Mouse (Mus musculus): ENCODE measurements at regions not wholly inside any gene's neighbourhood (a gene's known extent, or its start where the extent isn't known, plus 50 kb on each side); places are given as distances from the start of the nearest gene placed in this dataset.
A peak's percentile ranks its signal among the peaks of the same experiment; 100 is the strongest.
"Not testable (repeated sequence)": the region's sequence is repeated elsewhere in the genome, so short reads cannot be mapped to it uniquely, and the experiment has no call there.

- CTCF ChIA-PET = no interaction called here
- no peak for TF ChIP-seq CTCF (IDR thresholded peaks at IDR 0.05)
- POLR2A ChIA-PET = no interaction called here
- no peak for ATAC-seq
- in situ Hi-C loops (cut with MboI; ENCODE audit: low pct_unique_long_range_greater_than_20kb) = no loop called here
- DNase-seq (ENCODE audit: low read depth, low spot score) = no peak
- no peaks in the 10 kb centered on the region for H3K27me3 ChIP-seq
These were observed 284.8 kb downstream of the Etnk1 start for GRCm38 (mm10) chr6:143451869-143452268.

GRCm38 (mm10) chr6:143454695-143455218, 287.7 kb downstream of the Etnk1 start:
- CTCF ChIA-PET = no interaction called here
- H3K27me3 ChIP-seq = peaks cover 16% of the 10 kb centered on the region
- DNase-seq (ENCODE audit: low read depth, low spot score) = no peak
- POLR2A ChIA-PET = no interaction called here
- in situ Hi-C loops (cut with MboI; ENCODE audit: low pct_unique_long_range_greater_than_20kb) = no loop called here
- no peak for ATAC-seq
- TF ChIP-seq CTCF (IDR thresholded peaks at IDR 0.05) = no peak

GRCm38 (mm10) chr6:143464907-143465537, 298.0 kb downstream of the Etnk1 start:
- in situ Hi-C loops (cut with MboI; ENCODE audit: low pct_unique_long_range_greater_than_20kb) = no loop called here
- no peak for TF ChIP-seq CTCF (IDR thresholded peaks at IDR 0.05)
- DNase-seq (ENCODE audit: low read depth, low spot score) = no peak
- POLR2A ChIA-PET = no interaction called here
- H3K27me3 ChIP-seq = no peaks in the 10 kb centered on the region
- ATAC-seq = no peak
- CTCF ChIA-PET = no interaction called here

DNA sequence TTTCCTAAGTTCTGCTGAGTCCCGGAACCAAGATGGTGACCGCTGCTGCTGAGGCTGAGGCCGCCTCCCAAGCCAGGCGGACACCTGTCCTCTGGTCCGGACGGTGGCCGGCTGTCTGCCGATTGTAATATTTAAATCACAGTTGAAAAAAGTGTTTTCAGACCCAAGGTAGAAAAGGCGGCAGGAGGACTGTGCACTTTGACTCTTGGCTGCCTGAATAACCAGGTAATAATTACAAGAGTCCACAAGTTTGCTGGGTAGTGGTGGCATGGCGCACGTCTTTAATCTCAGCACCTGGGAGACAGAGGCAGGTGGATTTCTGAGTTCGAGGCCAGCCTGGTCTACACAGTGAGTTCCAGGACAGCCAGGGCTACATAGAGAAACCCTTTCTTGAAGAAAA, 305.7 kb downstream of the Etnk1 start:
- POLR2A ChIA-PET; in situ Hi-C loops (cut with MboI; ENCODE audit: low pct_unique_long_range_greater_than_20kb); DNase-seq (ENCODE audit: low read depth, low spot score); H3K27me3 ChIP-seq; ATAC-seq: not testable (repeated sequence)
- CTCF ChIA-PET = interaction anchor here (1.0 kb wide), 1 partner anchor 99 kb away, joined by 3 read pairs; no protein-coding TSS in a partner anchor

DNA sequence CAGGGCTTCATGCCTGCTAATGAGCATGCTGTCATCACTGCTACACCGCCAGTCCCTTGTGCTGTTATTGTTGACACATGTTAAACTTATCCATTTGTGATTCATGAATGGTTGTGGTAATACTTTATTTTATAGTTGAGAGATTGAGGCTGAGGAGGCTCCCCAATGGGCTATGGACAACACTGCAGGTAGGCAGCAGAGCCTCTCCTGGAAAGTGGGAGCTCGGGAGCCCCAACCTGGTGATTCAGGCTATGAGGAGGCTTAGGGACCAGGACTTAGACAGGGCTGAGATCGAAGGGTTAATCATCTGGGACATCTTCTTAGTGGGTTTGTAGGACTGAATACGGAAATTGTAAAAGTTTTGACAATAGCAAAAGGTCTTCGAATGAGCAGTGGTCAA, 307.4 kb downstream of the Etnk1 start:
- no peak for DNase-seq (ENCODE audit: low read depth, low spot score)
- in situ Hi-C loops (cut with MboI; ENCODE audit: low pct_unique_long_range_greater_than_20kb) = no loop called here
- H3K27me3 ChIP-seq = no peaks in the 10 kb centered on the region
- ChIA-PET CTCF (no interaction called here), POLR2A (no interaction called here)
- ATAC-seq = no peak
- no peak for TF ChIP-seq CTCF (IDR thresholded peaks at IDR 0.05)

DNA sequence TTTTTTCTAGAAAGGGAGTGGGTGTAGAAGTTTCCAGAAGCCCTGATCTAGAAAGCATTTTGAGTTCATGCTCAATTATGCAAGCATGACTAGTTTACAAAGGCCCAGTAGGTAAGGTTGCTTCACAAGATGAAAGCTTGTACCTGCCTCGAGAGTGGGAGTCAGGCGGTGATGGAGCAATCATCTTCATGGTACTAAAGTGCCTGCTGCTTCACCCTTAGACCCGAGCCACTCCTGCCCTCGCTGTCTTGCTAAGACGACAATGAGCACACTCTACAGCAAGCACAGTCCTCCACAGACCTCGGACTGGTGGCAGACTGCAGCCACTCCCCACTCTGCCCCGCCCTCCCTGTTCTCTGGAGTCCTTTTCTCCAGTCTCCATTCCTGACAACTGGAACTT, 308.3 kb downstream of the Etnk1 start:
- ATAC-seq (no peak), DNase-seq (ENCODE audit: low read depth, low spot score) (no peak)
- ChIA-PET CTCF (no interaction called here), POLR2A (no interaction called here)
- in situ Hi-C loops (cut with MboI; ENCODE audit: low pct_unique_long_range_greater_than_20kb) = no loop called here
- no peaks in the 10 kb centered on the region for H3K27me3 ChIP-seq
- no peak for TF ChIP-seq CTCF (IDR thresholded peaks at IDR 0.05)

GRCm38 (mm10) chr6:143477396-143477795, 310.4 kb downstream of the Etnk1 start:
- ChIA-PET POLR2A (no interaction called here), CTCF (no interaction called here)
- no peak for DNase-seq (ENCODE audit: low read depth, low spot score)
- ATAC-seq = no peak
- no peak for TF ChIP-seq CTCF (IDR thresholded peaks at IDR 0.05)
- in situ Hi-C loops (cut with MboI; ENCODE audit: low pct_unique_long_range_greater_than_20kb) = no loop called here
- no peaks in the 10 kb centered on the region for H3K27me3 ChIP-seq

DNA sequence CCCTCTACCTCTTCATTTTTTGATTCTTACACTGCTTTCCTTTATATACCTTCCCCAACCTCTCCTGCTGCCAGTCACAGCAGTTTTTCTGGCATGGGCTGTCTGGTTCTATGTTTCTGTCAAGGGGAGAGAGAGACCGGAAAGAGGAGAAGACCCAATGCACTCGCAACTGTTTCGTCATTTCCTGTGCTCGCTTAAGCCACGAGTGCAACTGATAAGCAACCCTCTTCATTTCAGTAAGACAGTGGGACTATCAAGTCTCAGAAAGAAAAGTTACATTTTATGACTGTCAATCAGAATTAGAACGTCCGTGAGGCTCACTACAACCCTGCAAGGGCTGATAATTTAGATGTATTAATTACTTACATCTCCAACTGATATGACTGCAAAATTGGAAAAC, 312.2 kb downstream of the Etnk1 start:
- in situ Hi-C loops (cut with MboI; ENCODE audit: low pct_unique_long_range_greater_than_20kb) = no loop called here
- ChIA-PET CTCF (no interaction called here), POLR2A (no interaction called here)
- ATAC-seq = no peak
- H3K27me3 ChIP-seq = no peaks in the 10 kb centered on the region
- no peak for DNase-seq (ENCODE audit: low read depth, low spot score)
- no peak for TF ChIP-seq CTCF (IDR thresholded peaks at IDR 0.05)

GRCm38 (mm10) chr6:143479701-143480388, 312.8 kb downstream of the Etnk1 start:
- ChIA-PET POLR2A (interaction anchor here (0.7 kb wide), 1 partner anchor 227 kb away, joined by 4 read pairs; no protein-coding TSS in a partner anchor), CTCF (no interaction called here)
- TF ChIP-seq CTCF (IDR thresholded peaks at IDR 0.05) = no peak
- in situ Hi-C loops (cut with MboI; ENCODE audit: low pct_unique_long_range_greater_than_20kb) = no loop called here
- ATAC-seq (no peak), DNase-seq (ENCODE audit: low read depth, low spot score) (no peak)
- H3K27me3 ChIP-seq = no peaks in the 10 kb centered on the region

- in situ Hi-C loops (cut with MboI; ENCODE audit: low pct_unique_long_range_greater_than_20kb) = no loop called here
- POLR2A ChIA-PET = no interaction called here
These were observed 315.3 kb downstream of the Etnk1 start for GRCm38 (mm10) chr6:143482272-143482671.

GRCm38 (mm10) chr6:143482868-143483267, 315.8 kb downstream of the Etnk1 start:
- in situ Hi-C loops (cut with MboI; ENCODE audit: low pct_unique_long_range_greater_than_20kb) = no loop called here
- ChIA-PET POLR2A (no interaction called here), CTCF (no interaction called here)
- TF ChIP-seq CTCF (IDR thresholded peaks at IDR 0.05) = no peak
- ATAC-seq (no peak), DNase-seq (ENCODE audit: low read depth, low spot score) (no peak)
- no peaks in the 10 kb centered on the region for H3K27me3 ChIP-seq

More at GRCm38 (mm10) chr6:143482272-143482671, 315.3 kb downstream of the Etnk1 start:
- no peak for ATAC-seq
- CTCF ChIA-PET = no interaction called here
- TF ChIP-seq CTCF (IDR thresholded peaks at IDR 0.05) = peak; percentile 52
- no peaks in the 10 kb centered on the region for H3K27me3 ChIP-seq
- no peak for DNase-seq (ENCODE audit: low read depth, low spot score)
